Mouse (Mus musculus): ENCODE data around the gene Mybpc3. TPM values are rescaled to one million over a fixed set of nuclear protein-coding genes. Genes with fewer than 3 reads are reported as not detected.
"Not testable (repeated sequence)": the region's sequence is repeated elsewhere in the genome, so short reads cannot be mapped to it uniquely, and the experiment has no call there.

Mybpc3 gene
- polyA plus RNA-seq, 1 experiment from 2014 or later, result 0.08 TPM

- WGBS, result 72% methylated on average over 6 of the region's 6 CpGs
- no peak overlapping the region for H3K27ac ChIP-seq
- H3K27me3 ChIP-seq, result no peaks in the 10 kb centered on the region
- no peaks in the 10 kb centered on the region for H3K36me3 ChIP-seq
- H3K4me2 ChIP-seq, result no peak overlapping the region
- H3K9me3 ChIP-seq, result no peaks in the 10 kb centered on the region
- H3K4me1 ChIP-seq, result no peaks in the 10 kb centered on the region
- H3K9ac ChIP-seq, result no peak overlapping the region
- no peak for ATAC-seq (ENCODE audit: insufficient number of reproducible peaks, insufficient read depth, low FRiP score, low TSS enrichment, low read depth)
- no peak overlapping the region for H3K4me3 ChIP-seq
These were observed 27.1 kb upstream of the Mybpc3 start for GRCm38 (mm10) chr2:91090827-91091226.

GRCm38 (mm10) chr2:91096524-91096923, 21.4 kb upstream of the Mybpc3 start:
- Histone ChIP-seq H3K4me2 (no peak overlapping the region), H3K27ac (no peak overlapping the region), H3K36me3 (no peaks in the 10 kb centered on the region), H3K27me3 (no peaks in the 10 kb centered on the region), H3K9ac (peak overlapping the region; percentile 27; the same call in 1 of the 2 replicates), H3K4me1 (no peaks in the 10 kb centered on the region), H3K4me3 (no peak overlapping the region), H3K9me3 (no peaks in the 10 kb centered on the region)
- no peak for ATAC-seq (ENCODE audit: insufficient number of reproducible peaks, insufficient read depth, low FRiP score, low TSS enrichment, low read depth)
- 70% methylated on average over 14 of the region's 14 CpGs for WGBS

- H3K9me3 ChIP-seq, result no peaks in the 10 kb centered on the region
- 88% methylated on average over 10 of the region's 10 CpGs for WGBS
- H3K27me3 ChIP-seq, result no peaks in the 10 kb centered on the region
- no peak overlapping the region for H3K4me2 ChIP-seq
- H3K4me3 ChIP-seq, result no peak overlapping the region
- H3K9ac ChIP-seq, result peak overlapping the region; percentile 27; the same call in 1 of the 2 replicates
- no peaks in the 10 kb centered on the region for H3K36me3 ChIP-seq
- H3K4me1 ChIP-seq, result no peaks in the 10 kb centered on the region
- H3K27ac ChIP-seq, result no peak overlapping the region
- ATAC-seq (ENCODE audit: insufficient number of reproducible peaks, insufficient read depth, low FRiP score, low TSS enrichment, low read depth), result no peak
These were observed 20.9 kb upstream of the Mybpc3 start for GRCm38 (mm10) chr2:91097015-91097414.

- Histone ChIP-seq H3K27me3 (no peaks in the 10 kb centered on the region), H3K4me2 (no peak overlapping the region), H3K9me3 (no peaks in the 10 kb centered on the region), H3K4me3 (no peak overlapping the region), H3K4me1 (no peaks in the 10 kb centered on the region), H3K9ac (no peak overlapping the region), H3K36me3 (no peaks in the 10 kb centered on the region), H3K27ac (no peak overlapping the region)
- no peak for ATAC-seq (ENCODE audit: insufficient number of reproducible peaks, insufficient read depth, low FRiP score, low TSS enrichment, low read depth)
- WGBS, result 83% methylated on average over 2 of the region's 2 CpGs
These were observed 19.8 kb upstream of the Mybpc3 start for GRCm38 (mm10) chr2:91098156-91098555.

GRCm38 (mm10) chr2:91101124-91101740, 16.7 kb upstream of the Mybpc3 start:
- Histone ChIP-seq H3K4me3 (no peak overlapping the region), H3K9ac (0 out of 2 replicates have a peak overlapping the region, but pooled peaks have one; percentile 36), H3K4me2 (no peak overlapping the region), H3K9me3 (no peaks in the 10 kb centered on the region), H3K27me3 (no peaks in the 10 kb centered on the region), H3K4me1 (no peaks in the 10 kb centered on the region), H3K36me3 (no peaks in the 10 kb centered on the region), H3K27ac (no peak overlapping the region; the same call in 1 of the 2 replicates)
- 7% methylated on average over 7 of the region's 7 CpGs for WGBS
- peak; percentile 60; the same call in 1 of the 2 replicates for ATAC-seq (ENCODE audit: insufficient number of reproducible peaks, insufficient read depth, low FRiP score, low TSS enrichment, low read depth)

GRCm38 (mm10) chr2:91108156-91108555, 9.8 kb upstream of the Mybpc3 start:
- Histone ChIP-seq H3K27ac (no peak overlapping the region), H3K9ac (no peak overlapping the region), H3K4me3 (no peak overlapping the region), H3K27me3 (no peaks in the 10 kb centered on the region), H3K4me1 (no peaks in the 10 kb centered on the region), H3K9me3 (no peaks in the 10 kb centered on the region), H3K36me3 (no peaks in the 10 kb centered on the region), H3K4me2 (no peak overlapping the region)
- WGBS, result 82% methylated on average over 3 of the region's 3 CpGs
- no peak for ATAC-seq (ENCODE audit: insufficient number of reproducible peaks, insufficient read depth, low FRiP score, low TSS enrichment, low read depth)

- no peak overlapping the region for H3K9ac ChIP-seq
- H3K4me2 ChIP-seq, result no peak overlapping the region
- H3K4me3 ChIP-seq, result no peak overlapping the region
- H3K36me3 ChIP-seq, result no peaks in the 10 kb centered on the region
- H3K9me3 ChIP-seq, result no peaks in the 10 kb centered on the region
- no peak for ATAC-seq (ENCODE audit: insufficient number of reproducible peaks, insufficient read depth, low FRiP score, low TSS enrichment, low read depth)
- no peak overlapping the region for H3K27ac ChIP-seq
- 83% methylated on average over 5 of the region's 5 CpGs for WGBS
- no peaks in the 10 kb centered on the region for H3K4me1 ChIP-seq
- no peaks in the 10 kb centered on the region for H3K27me3 ChIP-seq
These were observed 8.7 kb upstream of the Mybpc3 start for GRCm38 (mm10) chr2:91109241-91109640.

GRCm38 (mm10) chr2:91109807-91110385, 8.0 kb upstream of the Mybpc3 start:
- H3K4me1 ChIP-seq, result 0 out of 2 replicates have a peak, but pooled peaks cover under 1% of the 10 kb centered on the region
- 87% methylated on average over 5 of the region's 5 CpGs for WGBS
- ATAC-seq (ENCODE audit: insufficient number of reproducible peaks, insufficient read depth, low FRiP score, low TSS enrichment, low read depth), result no peak
- H3K4me3 ChIP-seq, result no peak overlapping the region
- no peak overlapping the region for H3K27ac ChIP-seq
- peaks cover 3% of the 10 kb centered on the region; the same call in 1 of the 2 replicates for H3K27me3 ChIP-seq
- H3K9ac ChIP-seq, result no peak overlapping the region
- no peaks in the 10 kb centered on the region for H3K36me3 ChIP-seq
- H3K4me2 ChIP-seq, result no peak overlapping the region
- no peaks in the 10 kb centered on the region for H3K9me3 ChIP-seq

GRCm38 (mm10) chr2:91110429-91110828, 7.5 kb upstream of the Mybpc3 start:
- Histone ChIP-seq H3K4me1 (0 out of 2 replicates have a peak, but pooled peaks cover 6% of the 10 kb centered on the region), H3K27me3 (peaks cover 4% of the 10 kb centered on the region), H3K4me2 (no peak overlapping the region), H3K4me3 (no peak overlapping the region), H3K27ac (no peak overlapping the region), H3K9ac (no peak overlapping the region), H3K9me3 (no peaks in the 10 kb centered on the region), H3K36me3 (no peaks in the 10 kb centered on the region)
- WGBS, result 76% methylated on average over 6 of the region's 6 CpGs
- ATAC-seq (ENCODE audit: insufficient number of reproducible peaks, insufficient read depth, low FRiP score, low TSS enrichment, low read depth), result no peak

- H3K9me3 ChIP-seq; ATAC-seq (ENCODE audit: insufficient number of reproducible peaks, insufficient read depth, low FRiP score, low TSS enrichment, low read depth); H3K4me1 ChIP-seq; H3K27ac ChIP-seq; H3K36me3 ChIP-seq; H3K9ac ChIP-seq; H3K4me3 ChIP-seq; H3K4me2 ChIP-seq: not testable (repeated sequence)
- peaks cover 14% of the 10 kb centered on the region for H3K27me3 ChIP-seq
- WGBS, result 83% methylated on average over 3 of the region's 3 CpGs
These were observed 6.1 kb upstream of the Mybpc3 start for GRCm38 (mm10) chr2:91111832-91112231.

GRCm38 (mm10) chr2:91112491-91112890, 5.5 kb upstream of the Mybpc3 start:
- H3K4me1 ChIP-seq, result 0 out of 2 replicates have a peak, but pooled peaks cover 9% of the 10 kb centered on the region
- H3K27ac ChIP-seq, result no peak overlapping the region
- no peaks in the 10 kb centered on the region for H3K36me3 ChIP-seq
- no peaks in the 10 kb centered on the region for H3K9me3 ChIP-seq
- H3K4me2 ChIP-seq, result no peak overlapping the region
- peaks cover 19% of the 10 kb centered on the region for H3K27me3 ChIP-seq
- H3K4me3 ChIP-seq, result no peak overlapping the region
- no peak for ATAC-seq (ENCODE audit: insufficient number of reproducible peaks, insufficient read depth, low FRiP score, low TSS enrichment, low read depth)
- WGBS, result 35% methylated on average over 4 of the region's 4 CpGs
- no peak overlapping the region for H3K9ac ChIP-seq

- no peak overlapping the region for H3K4me2 ChIP-seq
- no peak overlapping the region for H3K27ac ChIP-seq
- ATAC-seq (ENCODE audit: insufficient number of reproducible peaks, insufficient read depth, low FRiP score, low TSS enrichment, low read depth), result no peak
- 80% methylated on average over 10 of the region's 10 CpGs for WGBS
- H3K9me3 ChIP-seq, result no peaks in the 10 kb centered on the region
- no peak overlapping the region for H3K9ac ChIP-seq
- H3K4me3 ChIP-seq, result no peak overlapping the region
- H3K4me1 ChIP-seq, result 0 out of 2 replicates have a peak, but pooled peaks cover 9% of the 10 kb centered on the region
- H3K36me3 ChIP-seq, result no peaks in the 10 kb centered on the region
- H3K27me3 ChIP-seq, result peaks cover 22% of the 10 kb centered on the region
These were observed 4.6 kb upstream of the Mybpc3 start for GRCm38 (mm10) chr2:91113334-91113733.
